Mouse (Mus musculus) intestine, embryonic 15.5 days (tissue): ENCODE data around the gene Cntn2. TPM values are rescaled to one million over a fixed set of nuclear protein-coding genes. Genes with fewer than 3 reads are reported as not detected.
"Not testable (repeated sequence)": the region's sequence is repeated elsewhere in the genome, so short reads cannot be mapped to it uniquely, and the experiment has no call there.

Experiments used
- ATAC-seq: fragments of 200-750 bp; cut with Nextera tagmentation; 2 replicates; pipeline ENCODE4 v1.8.0; 2017; ENCODE audit warnings: moderate TSS enrichment, moderate library complexity
- H3K27ac ChIP-seq: fragments of 300-500 bp; sonication (generic); 2 replicates; pipeline ENCODE4 v1.5.1; 2015; ENCODE audit warnings: mild to moderate bottlenecking, inconsistent platforms
- H3K27me3 ChIP-seq: fragments of 300-500 bp; sonication (generic); replicated peaks from 2 replicates; pipeline ENCODE4 v1.6.1; 2015; ENCODE audit warnings: inconsistent platforms
- H3K36me3 ChIP-seq: fragments of 300-500 bp; sonication (generic); 2 replicates; pipeline ENCODE4 v1.6.1; 2015; ENCODE audit warnings: inconsistent platforms
- H3K4me1 ChIP-seq: fragments of 300-500 bp; sonication (generic); replicated peaks from 2 replicates; pipeline ENCODE4 v1.6.1; 2015; ENCODE audit warnings: inconsistent platforms
- H3K4me2 ChIP-seq: fragments of 300-500 bp; sonication (generic); replicated peaks from 2 replicates; pipeline ENCODE4 v1.6.1; 2015; ENCODE audit warnings: mild to moderate bottlenecking, inconsistent platforms
- H3K4me3 ChIP-seq: fragments of 300-500 bp; sonication (generic); replicated peaks from 2 replicates; pipeline ENCODE4 v1.5.1; 2015; ENCODE audit warnings: inconsistent platforms
- H3K9ac ChIP-seq: fragments of 300-500 bp; sonication (generic); 2 replicates; pipeline ENCODE4 v1.6.1; 2015; ENCODE audit warnings: inconsistent platforms
- H3K9me3 ChIP-seq: fragments of 300-500 bp; sonication (generic); 2 replicates; pipeline ENCODE4 v1.6.1; 2016; ENCODE audit warnings: inconsistent platforms
- WGBS: fragments of 180-500 bp; shearing (Covaris S2); methylation state at CpG from one replicate; pipeline ENCODE4 v1.1.7; 2015; 5-methylcytosine and 5-hydroxymethylcytosine counted together
- polyA plus RNA-seq: library from polyadenylated mRNA; unstranded; fragments of >200 nt; fragmentation: Nextera tagmentation; extraction: Ambion mirVana; gene quantifications from 2 replicates; pipeline ENCODE4 v1.2.1, GENCODE M21; 2015

Cntn2 gene
- polyA plus RNA-seq, 1 experiment from 2014 or later, result 0.33 TPM

- no peak overlapping the region for H3K4me3 ChIP-seq
- 81% methylated on average over 6 of the region's 6 CpGs for WGBS
- no peak overlapping the region for H3K9ac ChIP-seq
- no peaks in the 10 kb centered on the region for H3K9me3 ChIP-seq
- no peaks in the 10 kb centered on the region for H3K27me3 ChIP-seq
- ATAC-seq, result no peak
- no peak overlapping the region for H3K27ac ChIP-seq
- H3K4me2 ChIP-seq, result no peak overlapping the region
- peaks cover 6% of the 10 kb centered on the region; the same call in 1 of the 2 replicates for H3K36me3 ChIP-seq
- H3K4me1 ChIP-seq, result no peaks in the 10 kb centered on the region
Measured at GRCm38 (mm10) chr1:132483759-132484158, 59.3 kb downstream of the Cntn2 start.

GRCm38 (mm10) chr1:132483234-132483633 is 59.8 kb downstream of the Cntn2 start:
- WGBS, result 86% methylated on average over 3 of the region's 3 CpGs
- Histone ChIP-seq H3K4me2 (no peak overlapping the region), H3K27ac (no peak overlapping the region), H3K36me3 (peaks cover 6% of the 10 kb centered on the region; the same call in 1 of the 2 replicates), H3K27me3 (no peaks in the 10 kb centered on the region), H3K4me3 (no peak overlapping the region), H3K9me3 (no peaks in the 10 kb centered on the region), H3K9ac (no peak overlapping the region), H3K4me1 (0 out of 2 replicates have a peak, but pooled peaks cover 2% of the 10 kb centered on the region)
- no peak for ATAC-seq

DNA sequence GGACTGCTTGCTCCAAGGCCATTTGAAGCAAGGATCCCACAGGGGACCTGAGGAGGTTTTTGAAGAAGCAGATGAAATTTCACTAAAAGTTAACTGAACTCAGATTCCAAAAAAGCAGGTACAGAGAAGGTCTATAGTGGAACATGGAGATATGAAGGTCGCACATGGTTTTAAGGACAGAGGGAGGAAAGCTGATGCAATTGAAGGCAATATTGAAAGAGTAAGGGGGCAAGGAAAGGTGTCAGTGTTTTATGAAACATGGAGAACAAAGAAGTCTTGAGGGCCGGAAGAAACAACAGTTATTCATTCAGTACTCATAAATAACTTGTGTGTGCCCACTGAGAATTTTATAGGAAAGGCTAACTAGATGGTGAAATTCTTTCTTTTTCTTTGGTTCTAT is 61.4 kb downstream of the Cntn2 start:
- no peak overlapping the region for H3K4me2 ChIP-seq
- no peak overlapping the region for H3K4me3 ChIP-seq
- no peaks in the 10 kb centered on the region for H3K9me3 ChIP-seq
- ATAC-seq, result no peak
- H3K36me3 ChIP-seq, result no peaks in the 10 kb centered on the region
- H3K9ac ChIP-seq, result no peak overlapping the region
- 91% methylated on average over 2 of the region's 2 CpGs for WGBS
- no peaks in the 10 kb centered on the region for H3K27me3 ChIP-seq
- H3K4me1 ChIP-seq, result peaks cover 6% of the 10 kb centered on the region
- H3K27ac ChIP-seq, result no peak overlapping the region

GRCm38 (mm10) chr1:132479438-132479837 is 63.6 kb downstream of the Cntn2 start:
- Histone ChIP-seq H3K4me1 (peaks cover 6% of the 10 kb centered on the region), H3K27ac (no peak overlapping the region), H3K9me3 (no peaks in the 10 kb centered on the region), H3K4me3 (no peak overlapping the region), H3K9ac (no peak overlapping the region), H3K4me2 (no peak overlapping the region), H3K27me3 (no peaks in the 10 kb centered on the region), H3K36me3 (no peaks in the 10 kb centered on the region)
- WGBS, result 86% methylated on average over 1 of the region's 1 CpGs
- no peak for ATAC-seq

- peaks cover 6% of the 10 kb centered on the region for H3K4me1 ChIP-seq
- peak within 1 kb of the TSS; percentile 87 for H3K9ac ChIP-seq
- peak within 1 kb of the TSS; percentile 69 for H3K4me2 ChIP-seq
- H3K27me3 ChIP-seq, result no peaks in the 10 kb centered on the region
- peak within 1 kb of the TSS; percentile 56 for H3K27ac ChIP-seq
- WGBS, result under 1% methylated on average over 43 of the region's 43 CpGs
- peak; percentile 93 for ATAC-seq
- peak within 1 kb of the TSS; percentile 81 for H3K4me3 ChIP-seq
- H3K36me3 ChIP-seq, result no peaks in the 10 kb centered on the region
- H3K9me3 ChIP-seq, result no peaks in the 10 kb centered on the region
Measured at GRCm38 (mm10) chr1:132476928-132477691, 65.9 kb downstream of the Cntn2 start, which contains the start of gene Rbbp5. TSS of gene Rbbp5 (plus strand) at chr1:132477365.

DNA sequence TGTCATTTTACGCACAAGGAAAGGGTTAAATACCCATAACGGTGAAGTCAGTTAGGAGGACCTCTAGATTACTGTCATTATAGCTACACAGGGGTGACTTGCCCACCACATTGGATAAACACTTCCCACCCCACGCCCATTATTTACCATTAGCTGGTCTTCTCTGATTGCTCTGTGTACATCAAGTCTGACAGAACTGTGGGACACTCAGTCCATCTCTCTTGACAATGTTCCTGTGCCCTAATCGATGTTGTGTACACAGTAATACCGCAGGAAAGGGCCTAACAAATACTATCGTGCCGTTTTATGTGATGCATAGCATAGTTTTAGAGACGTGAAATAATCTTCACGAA is 66.5 kb downstream of the Cntn2 start:
- H3K4me1 ChIP-seq, result peaks cover 6% of the 10 kb centered on the region
- H3K4me3 ChIP-seq, result peak overlapping the region; percentile 81
- H3K9ac ChIP-seq, result peak overlapping the region; percentile 87
- H3K36me3 ChIP-seq, result no peaks in the 10 kb centered on the region
- peak overlapping the region; percentile 69 for H3K4me2 ChIP-seq
- ATAC-seq, result peak; percentile 64
- 4% methylated on average over 9 of the region's 9 CpGs for WGBS
- no peaks in the 10 kb centered on the region for H3K27me3 ChIP-seq
- peak overlapping the region; percentile 30; the same call in 1 of the 2 replicates for H3K27ac ChIP-seq
- H3K9me3 ChIP-seq, result no peaks in the 10 kb centered on the region

GRCm38 (mm10) chr1:132474496-132474895 is 68.6 kb downstream of the Cntn2 start:
- H3K4me2 ChIP-seq, result no peak overlapping the region
- no peak for ATAC-seq
- 97% methylated on average over 1 of the region's 1 CpGs for WGBS

DNA sequence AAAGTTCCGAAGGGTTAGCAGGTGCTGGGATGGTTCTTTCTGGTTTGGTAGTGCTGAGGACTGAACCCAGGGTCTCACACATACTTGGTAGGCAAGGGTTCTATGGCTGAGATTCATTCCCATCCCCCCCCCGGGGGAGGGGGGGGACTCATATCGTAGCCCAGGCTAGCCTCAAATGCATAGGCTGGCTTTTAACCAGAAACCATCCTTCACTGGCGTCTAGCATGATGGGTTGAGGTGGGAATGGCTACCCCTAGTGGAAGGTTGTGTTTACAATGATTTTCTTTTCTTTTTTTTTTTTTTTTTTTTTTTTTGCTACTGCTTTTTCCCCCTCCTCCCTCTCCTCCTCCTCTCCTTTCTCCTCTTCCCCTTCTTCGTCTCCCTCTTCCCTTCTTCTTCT is 70.5 kb downstream of the Cntn2 start:
- no peak overlapping the region for H3K27ac ChIP-seq
- H3K4me1 ChIP-seq, result 0 out of 2 replicates have a peak, but pooled peaks cover 5% of the 10 kb centered on the region
- H3K36me3 ChIP-seq, result no peaks in the 10 kb centered on the region
- H3K9me3 ChIP-seq, result no peaks in the 10 kb centered on the region
- no peak overlapping the region for H3K4me3 ChIP-seq
- no peak overlapping the region for H3K4me2 ChIP-seq
- no peak overlapping the region for H3K9ac ChIP-seq
- no peaks in the 10 kb centered on the region for H3K27me3 ChIP-seq
- 57% methylated on average over 5 of the region's 5 CpGs for WGBS
- no peak for ATAC-seq

More at GRCm38 (mm10) chr1:132474496-132474895, 68.6 kb downstream of the Cntn2 start:
- Histone ChIP-seq H3K36me3 (no peaks in the 10 kb centered on the region), H3K4me3 (no peak overlapping the region), H3K27ac (no peak overlapping the region), H3K9me3 (no peaks in the 10 kb centered on the region), H3K9ac (no peak overlapping the region), H3K27me3 (no peaks in the 10 kb centered on the region), H3K4me1 (peaks cover 6% of the 10 kb centered on the region)

GRCm38 (mm10) chr1:132471499-132471898 is 71.6 kb downstream of the Cntn2 start:
- no peaks in the 10 kb centered on the region for H3K9me3 ChIP-seq
- H3K4me3 ChIP-seq, result no peak overlapping the region
- H3K27me3 ChIP-seq, result no peaks in the 10 kb centered on the region
- H3K4me2 ChIP-seq, result no peak overlapping the region
- ATAC-seq, result no peak
- no peaks in the 10 kb centered on the region for H3K36me3 ChIP-seq
- no peak overlapping the region for H3K9ac ChIP-seq
- 91% methylated on average over 5 of the region's 5 CpGs for WGBS
- 0 out of 2 replicates have a peak, but pooled peaks cover 5% of the 10 kb centered on the region for H3K4me1 ChIP-seq
- no peak overlapping the region for H3K27ac ChIP-seq

- 90% methylated on average over 2 of the region's 2 CpGs for WGBS
Measured at GRCm38 (mm10) chr1:132471032-132471431, 72.0 kb downstream of the Cntn2 start.

GRCm38 (mm10) chr1:132470031-132470430 is 73.0 kb downstream of the Cntn2 start:
- H3K4me2 ChIP-seq, H3K27me3 ChIP-seq, H3K36me3 ChIP-seq, ATAC-seq, H3K27ac ChIP-seq, H3K4me1 ChIP-seq, H3K9ac ChIP-seq, H3K4me3 ChIP-seq, H3K9me3 ChIP-seq: not testable (repeated sequence)
- WGBS, result 96% methylated on average over 1 of the region's 1 CpGs

More at GRCm38 (mm10) chr1:132471032-132471431, 72.0 kb downstream of the Cntn2 start:
- no peak overlapping the region for H3K4me2 ChIP-seq
- H3K9me3 ChIP-seq, result no peaks in the 10 kb centered on the region
- H3K36me3 ChIP-seq, result no peaks in the 10 kb centered on the region
- 0 out of 2 replicates have a peak, but pooled peaks cover 5% of the 10 kb centered on the region for H3K4me1 ChIP-seq
- H3K27me3 ChIP-seq, result no peaks in the 10 kb centered on the region
- no peak overlapping the region for H3K9ac ChIP-seq
- no peak overlapping the region for H3K4me3 ChIP-seq
- no peak for ATAC-seq
- no peak overlapping the region for H3K27ac ChIP-seq

DNA sequence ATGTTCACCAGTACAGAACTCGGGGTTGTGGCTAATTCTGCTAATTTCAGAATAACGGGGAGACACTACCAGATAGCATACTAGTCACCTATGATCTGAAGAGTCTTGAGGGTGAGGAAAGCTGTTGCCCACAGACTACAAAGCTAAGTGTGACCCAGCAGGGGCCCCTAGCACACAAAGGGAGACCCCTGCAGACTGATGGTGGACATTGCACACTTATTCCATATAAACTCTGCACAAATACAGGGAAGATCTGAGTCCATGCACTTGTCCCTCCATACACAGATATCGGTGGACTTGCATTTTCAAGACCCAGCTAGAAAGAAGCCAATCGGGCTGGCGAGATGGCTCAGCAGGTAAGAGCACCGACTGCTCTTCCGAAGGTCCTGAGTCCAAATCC is 73.5 kb downstream of the Cntn2 start:
- no peaks in the 10 kb centered on the region for H3K27me3 ChIP-seq
- no peak overlapping the region for H3K4me3 ChIP-seq
- no peak overlapping the region for H3K9ac ChIP-seq
- no peak overlapping the region for H3K4me2 ChIP-seq
- H3K4me1 ChIP-seq, result 0 out of 2 replicates have a peak, but pooled peaks cover 5% of the 10 kb centered on the region
- no peak for ATAC-seq
- no peak overlapping the region for H3K27ac ChIP-seq
- peaks cover 3% of the 10 kb centered on the region; the same call in 1 of the 2 replicates for H3K36me3 ChIP-seq
- WGBS, result 92% methylated on average over 7 of the region's 7 CpGs
- no peaks in the 10 kb centered on the region for H3K9me3 ChIP-seq

DNA sequence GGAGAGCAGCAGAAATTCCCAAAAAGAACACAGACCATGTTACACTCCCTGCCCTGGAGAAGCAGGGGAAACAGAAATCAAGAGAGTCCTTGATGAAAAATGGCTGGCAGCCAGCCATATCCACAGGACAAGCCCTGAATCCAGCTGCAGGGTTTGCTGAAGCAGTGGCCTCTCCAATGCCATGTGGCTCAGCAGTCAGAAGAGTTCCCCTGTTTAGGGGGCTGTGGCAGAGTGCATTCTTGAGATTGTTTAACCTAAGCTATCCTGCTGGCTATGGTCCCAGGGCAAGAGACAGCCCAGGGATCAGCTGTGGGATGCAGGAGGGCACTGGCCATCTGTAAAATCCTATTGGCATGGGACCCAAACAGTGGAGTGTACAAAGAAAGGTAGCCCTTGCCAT is 74.1 kb downstream of the Cntn2 start:
- Histone ChIP-seq H3K36me3 (peaks cover 7% of the 10 kb centered on the region; the same call in 1 of the 2 replicates), H3K27me3 (no peaks in the 10 kb centered on the region), H3K4me2 (no peak overlapping the region), H3K9ac (no peak overlapping the region), H3K27ac (no peak overlapping the region), H3K9me3 (no peaks in the 10 kb centered on the region), H3K4me1 (0 out of 2 replicates have a peak, but pooled peaks cover 5% of the 10 kb centered on the region), H3K4me3 (no peak overlapping the region)
- ATAC-seq, result no peak
